Mouse (Mus musculus) forebrain, embryonic 10.5 days (tissue): ENCODE data around the gene Hivep3. TPM values are rescaled to one million over a fixed set of nuclear protein-coding genes. Genes with fewer than 3 reads are reported as not detected.

Source experiments
- DNase-seq: peaks from one replicate; pipeline ENCODE4 v3.0.0-alpha.2; 2017; ENCODE audit warnings: low spot score; ENCODE audit errors: extremely low spot score
- H3K27ac ChIP-seq: fragments of 300-500 bp; sonication (generic); 2 replicates; pipeline ENCODE4 v1.5.1; 2016; ENCODE audit warnings: mild to moderate bottlenecking
- H3K27me3 ChIP-seq: fragments of 300-500 bp; sonication (generic); 2 replicates; pipeline ENCODE4 v1.6.1; 2016; ENCODE audit warnings: mild to moderate bottlenecking; ENCODE audit not compliant: poor library complexity, severe bottlenecking
- H3K36me3 ChIP-seq: fragments of 300-500 bp; sonication (generic); replicated peaks from 2 replicates; pipeline ENCODE4 v1.6.1; 2016; ENCODE audit warnings: mild to moderate bottlenecking, moderate library complexity
- H3K4me1 ChIP-seq: fragments of 300-500 bp; sonication (generic); 2 replicates; pipeline ENCODE4 v1.6.1; 2016
- H3K4me3 ChIP-seq: fragments of 300-500 bp; sonication (generic); 2 replicates; pipeline ENCODE4 v1.5.1; 2016; ENCODE audit warnings: mild to moderate bottlenecking, moderate library complexity
- H3K9me3 ChIP-seq: fragments of 300-500 bp; sonication (generic); 2 replicates; pipeline ENCODE4 v1.6.1; 2016; ENCODE audit warnings: mild to moderate bottlenecking, moderate library complexity
- WGBS: fragments of 180-500 bp; shearing (Covaris S2); methylation state at CpG from one replicate; pipeline ENCODE4 v1.1.7; 2016; 5-methylcytosine and 5-hydroxymethylcytosine counted together
- polyA plus RNA-seq: library from polyadenylated mRNA; unstranded; fragments of >200 nt; fragmentation: Nextera tagmentation; extraction: Ambion mirVana; gene quantifications from 2 replicates; pipeline ENCODE4 v1.2.1, GENCODE M21; 2016

Hivep3 gene
- polyA plus RNA-seq, 1 experiment from 2014 or later, result 1.4 TPM

DNA sequence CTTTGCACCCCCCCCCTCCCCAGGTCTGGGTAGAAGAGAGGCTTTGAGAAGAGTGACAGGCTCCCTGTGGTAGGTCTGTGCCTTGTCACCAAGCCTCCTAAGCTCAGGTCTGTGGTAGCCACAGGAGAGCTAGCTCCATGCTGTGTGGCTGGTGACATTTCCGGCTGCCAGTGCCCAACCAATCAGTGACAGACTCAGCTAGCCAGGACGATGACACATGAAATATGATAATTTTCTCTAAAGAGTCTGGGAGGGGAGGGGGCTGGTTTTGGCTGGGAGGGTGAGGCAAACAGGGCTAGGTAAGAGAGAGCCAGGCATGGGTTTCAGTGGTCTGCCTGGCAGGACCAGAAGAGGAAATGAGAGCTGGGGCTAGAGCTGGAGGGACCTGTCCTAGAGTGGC is 79.2 kb downstream of the Hivep3 start:
- Histone ChIP-seq H3K36me3 (no peaks in the 10 kb centered on the region), H3K4me3 (no peak overlapping the region), H3K27ac (no peak overlapping the region), H3K4me1 (peaks cover 43% of the 10 kb centered on the region), H3K9me3 (no peaks in the 10 kb centered on the region), H3K27me3 (peaks cover 65% of the 10 kb centered on the region)
- DNase-seq, result no peak
- WGBS, result 21% methylated on average over 2 of the region's 2 CpGs

GRCm38 (mm10) chr4:119813500-119814184 is 80.1 kb downstream of the Hivep3 start:
- Histone ChIP-seq H3K36me3 (no peaks in the 10 kb centered on the region), H3K27me3 (peaks cover 65% of the 10 kb centered on the region), H3K9me3 (no peaks in the 10 kb centered on the region), H3K4me3 (peak overlapping the region; percentile 67), H3K4me1 (peaks cover 43% of the 10 kb centered on the region), H3K27ac (no peak overlapping the region)
- no peak for DNase-seq
- WGBS, result 19% methylated on average over 7 of the region's 12 CpGs

- peaks cover 43% of the 10 kb centered on the region for H3K4me1 ChIP-seq
- H3K9me3 ChIP-seq, result no peaks in the 10 kb centered on the region
- H3K4me3 ChIP-seq, result peak overlapping the region; percentile 67
- peak; percentile 38 for DNase-seq
- WGBS, result 2% methylated on average over 47 of the region's 47 CpGs
- no peaks in the 10 kb centered on the region for H3K36me3 ChIP-seq
- peak overlapping the region; percentile 65; the same call in 1 of the 2 replicates for H3K27ac ChIP-seq
- H3K27me3 ChIP-seq, result peaks cover 65% of the 10 kb centered on the region
Measured at GRCm38 (mm10) chr4:119814185-119815132, 80.9 kb downstream of the Hivep3 start.

DNA sequence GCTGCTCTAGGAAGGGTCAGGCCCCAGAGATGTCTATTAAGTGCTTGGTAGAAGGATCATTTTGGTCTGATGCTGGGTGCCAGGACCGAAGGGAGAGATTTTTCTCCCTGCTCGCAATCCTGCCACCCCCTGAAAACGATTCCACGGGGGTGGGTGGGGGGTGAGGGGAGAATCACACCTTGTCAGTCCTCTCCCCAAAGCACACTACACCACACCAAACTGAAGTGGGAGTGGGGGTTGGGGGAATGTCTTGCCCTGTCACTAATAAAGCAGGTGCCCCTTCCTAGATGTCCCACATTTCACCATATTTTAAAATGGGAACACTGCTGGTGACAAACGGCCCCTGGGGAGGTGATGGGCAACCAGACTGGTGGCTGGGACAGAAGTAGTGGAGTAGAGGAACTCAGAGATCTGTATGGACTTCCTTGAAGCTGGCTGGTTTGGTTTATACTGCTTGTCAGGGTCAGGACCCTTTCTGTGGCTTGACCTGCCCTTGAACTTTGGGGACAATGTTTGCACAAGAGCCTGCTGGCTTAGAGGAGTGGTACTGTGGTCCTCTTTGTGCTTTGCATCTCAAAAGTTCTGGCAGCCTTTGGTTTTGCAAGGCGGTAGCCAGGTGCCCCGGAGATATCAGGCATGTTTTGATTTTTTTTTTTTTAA is 81.7 kb downstream of the Hivep3 start:
- Histone ChIP-seq H3K9me3 (no peaks in the 10 kb centered on the region), H3K36me3 (no peaks in the 10 kb centered on the region), H3K4me3 (peak overlapping the region; percentile 67), H3K27me3 (peaks cover 64% of the 10 kb centered on the region), H3K27ac (peak overlapping the region; percentile 65; the same call in 1 of the 2 replicates), H3K4me1 (peaks cover 43% of the 10 kb centered on the region)
- DNase-seq, result no peak
- WGBS, result 14% methylated on average over 7 of the region's 7 CpGs

DNA sequence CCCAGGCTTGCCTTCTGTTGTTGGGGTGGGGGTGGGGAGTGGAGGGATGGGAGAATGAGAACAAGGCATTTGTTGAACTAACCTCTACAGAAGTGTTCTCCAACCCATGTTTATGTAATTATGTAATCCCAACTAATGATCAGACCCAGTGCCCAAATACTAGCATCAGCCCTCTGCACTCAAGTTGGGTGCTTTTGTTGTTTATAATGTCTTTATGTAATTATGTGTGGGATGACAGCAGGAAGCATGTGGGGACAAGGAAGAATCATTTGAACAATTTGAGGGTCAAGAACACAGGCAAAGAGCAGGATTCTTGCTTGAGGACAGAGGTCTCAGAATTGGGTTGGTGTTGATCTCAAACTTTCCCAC is 82.2 kb downstream of the Hivep3 start:
- DNase-seq, result no peak
- H3K9me3 ChIP-seq, result no peaks in the 10 kb centered on the region
- no peak overlapping the region for H3K27ac ChIP-seq
- no peak overlapping the region for H3K4me3 ChIP-seq
- H3K36me3 ChIP-seq, result no peaks in the 10 kb centered on the region
- H3K27me3 ChIP-seq, result peaks cover 58% of the 10 kb centered on the region
- H3K4me1 ChIP-seq, result peaks cover 43% of the 10 kb centered on the region

DNA sequence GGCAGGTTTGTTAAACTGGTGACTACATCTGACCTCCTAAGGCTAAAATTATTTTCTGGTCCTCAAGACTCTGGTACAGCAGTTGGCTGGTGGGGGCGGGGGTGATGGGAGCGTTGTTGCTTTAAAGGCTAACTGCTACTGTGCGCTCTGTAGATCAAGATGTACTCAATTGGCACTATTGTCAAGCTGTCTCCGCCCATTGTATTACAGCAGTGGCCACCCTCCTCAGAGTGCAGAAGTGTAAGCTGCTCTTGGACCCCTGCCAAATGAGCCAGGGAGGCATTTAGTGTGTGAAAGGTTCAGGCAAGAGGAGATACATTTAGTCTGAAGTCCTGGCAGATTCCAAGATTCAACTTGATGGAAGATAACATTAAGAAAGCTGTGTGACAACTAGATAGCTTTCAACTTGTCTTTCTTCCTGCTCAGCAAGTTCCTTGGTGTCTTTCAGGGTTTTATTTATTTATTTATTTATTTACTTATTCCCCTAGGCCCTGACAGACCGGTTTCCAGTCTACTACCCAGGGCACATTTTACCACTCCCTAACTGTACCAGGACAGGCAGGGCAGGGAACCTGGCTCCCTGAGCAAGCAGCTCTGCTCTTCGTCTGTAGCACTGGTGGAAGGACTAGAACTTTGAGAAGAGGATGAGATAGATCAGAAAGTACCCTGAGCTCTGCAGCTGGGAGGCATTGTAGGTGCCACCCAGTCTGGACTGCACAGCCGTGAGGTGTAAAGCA is 83.2 kb downstream of the Hivep3 start:
- 69% methylated on average over 7 of the region's 7 CpGs for WGBS
- Histone ChIP-seq H3K9me3 (no peaks in the 10 kb centered on the region), H3K36me3 (no peaks in the 10 kb centered on the region), H3K27me3 (peaks cover 49% of the 10 kb centered on the region), H3K4me1 (peaks cover 43% of the 10 kb centered on the region), H3K27ac (no peak overlapping the region), H3K4me3 (no peak overlapping the region)
- no peak for DNase-seq

GRCm38 (mm10) chr4:119825956-119826355 is 92.4 kb downstream of the Hivep3 start:
- no peaks in the 10 kb centered on the region for H3K4me1 ChIP-seq
- H3K27ac ChIP-seq, result no peak overlapping the region
- H3K4me3 ChIP-seq, result no peak overlapping the region
- WGBS, result 82% methylated on average over 3 of the region's 3 CpGs
- DNase-seq, result no peak
- H3K36me3 ChIP-seq, result no peaks in the 10 kb centered on the region
- H3K27me3 ChIP-seq, result no peaks in the 10 kb centered on the region
- no peaks in the 10 kb centered on the region for H3K9me3 ChIP-seq

DNA sequence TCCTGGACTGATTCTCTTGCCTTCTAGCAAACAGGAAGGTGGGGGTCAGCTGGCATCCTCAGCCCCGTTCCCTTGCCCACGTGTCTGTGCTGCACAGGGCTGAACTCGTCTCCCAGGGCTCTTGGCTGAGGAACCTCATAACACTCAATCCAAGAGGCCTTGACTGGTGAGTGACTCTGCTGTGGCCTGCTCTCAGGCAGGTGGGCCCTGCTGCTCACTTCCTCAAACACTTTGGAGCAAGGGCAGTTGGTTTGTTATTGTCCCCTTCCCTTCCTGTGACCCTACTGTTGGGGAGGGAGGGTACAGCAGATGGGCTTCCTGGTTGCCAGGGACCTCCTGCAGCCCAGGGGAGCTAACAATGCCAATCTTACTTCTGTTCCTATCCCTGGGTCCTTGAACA is 94.8 kb downstream of the Hivep3 start:
- WGBS, result 86% methylated on average over 3 of the region's 3 CpGs
- no peaks in the 10 kb centered on the region for H3K9me3 ChIP-seq
- H3K4me3 ChIP-seq, result no peak overlapping the region

GRCm38 (mm10) chr4:119828996-119829395 is 95.4 kb downstream of the Hivep3 start:
- DNase-seq, result no peak
- Histone ChIP-seq H3K36me3 (no peaks in the 10 kb centered on the region), H3K9me3 (no peaks in the 10 kb centered on the region), H3K27me3 (no peaks in the 10 kb centered on the region), H3K27ac (no peak overlapping the region), H3K4me1 (no peaks in the 10 kb centered on the region), H3K4me3 (no peak overlapping the region)
- 78% methylated on average over 4 of the region's 4 CpGs for WGBS

More for the DNA sequence above, 94.8 kb downstream of the Hivep3 start:
- H3K36me3 ChIP-seq, result no peaks in the 10 kb centered on the region
- no peaks in the 10 kb centered on the region for H3K27me3 ChIP-seq
- no peak for DNase-seq
- no peak overlapping the region for H3K27ac ChIP-seq
- H3K4me1 ChIP-seq, result no peaks in the 10 kb centered on the region

- Histone ChIP-seq H3K4me3 (no peak overlapping the region), H3K9me3 (no peaks in the 10 kb centered on the region), H3K36me3 (no peaks in the 10 kb centered on the region), H3K27ac (no peak overlapping the region), H3K27me3 (no peaks in the 10 kb centered on the region), H3K4me1 (no peaks in the 10 kb centered on the region)
- 55% methylated on average over 9 of the region's 9 CpGs for WGBS
- DNase-seq, result no peak
Measured at GRCm38 (mm10) chr4:119833333-119833732, 99.7 kb downstream of the Hivep3 start.

- Histone ChIP-seq H3K27me3 (no peaks in the 10 kb centered on the region), H3K9me3 (no peaks in the 10 kb centered on the region), H3K27ac (no peak overlapping the region), H3K4me3 (no peak overlapping the region), H3K4me1 (no peaks in the 10 kb centered on the region), H3K36me3 (no peaks in the 10 kb centered on the region)
- 79% methylated on average over 5 of the region's 5 CpGs for WGBS
- DNase-seq, result no peak
Measured at GRCm38 (mm10) chr4:119833884-119834283, 100.3 kb downstream of the Hivep3 start.

DNA sequence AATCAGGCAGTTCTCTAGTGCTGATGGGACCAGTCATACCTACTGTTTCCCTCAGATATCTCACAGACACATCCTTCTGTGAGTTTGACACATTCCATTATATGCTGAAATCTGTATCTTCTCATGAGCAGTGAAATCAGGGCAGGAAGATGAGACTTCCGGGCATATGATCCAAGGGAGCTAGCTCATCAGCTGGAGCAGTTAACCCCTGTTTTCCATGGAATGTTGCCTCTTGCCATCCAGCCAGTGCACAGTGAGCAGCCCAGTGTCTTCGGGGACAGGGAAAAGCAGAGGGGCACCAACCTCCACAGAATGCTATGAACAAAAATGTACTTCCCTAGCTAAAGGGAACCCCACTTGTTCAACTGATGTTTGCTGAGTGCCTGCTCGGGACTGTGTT is 102.6 kb downstream of the Hivep3 start:
- no peak for DNase-seq
- no peaks in the 10 kb centered on the region for H3K36me3 ChIP-seq
- H3K27ac ChIP-seq, result no peak overlapping the region
- WGBS, result 90% methylated on average over 3 of the region's 3 CpGs
- H3K4me3 ChIP-seq, result no peak overlapping the region
- no peaks in the 10 kb centered on the region for H3K4me1 ChIP-seq
- no peaks in the 10 kb centered on the region for H3K27me3 ChIP-seq
- no peaks in the 10 kb centered on the region for H3K9me3 ChIP-seq
